Mouse (Mus musculus): ENCODE measurements around the gene Mboat1. TPM values are rescaled to one million over a fixed set of nuclear protein-coding genes. Genes with fewer than 3 reads are reported as not detected.

Mboat1 gene
- polyA plus RNA-seq, 1 experiment = 7.3 TPM

GRCm38 (mm10) chr13:30186456-30186855 is 50.2 kb downstream of the Mboat1 start:
- no peak for DNase-seq
- WGBS = 19% methylated on average over 8 of the region's 8 CpGs
- Histone ChIP-seq H3K4me1 (ENCODE audit: control insufficient read depth, insufficient read depth, low read length) (no peaks in the 10 kb centered on the region), H3K27ac (ENCODE audit: insufficient read depth, low read length) (no peak overlapping the region), H3K4me3 (replicated peaks; ENCODE audit: insufficient read depth, low read depth, low read length) (no peak overlapping the region), H3K27me3 (ENCODE audit: control insufficient read depth, insufficient read depth, low read length) (no peaks in the 10 kb centered on the region)
- TF ChIP-seq POLR2A (IDR thresholded peaks at IDR 0.05; ENCODE audit: borderline replicate concordance, insufficient read depth, low read length) (no peak), CTCF (IDR thresholded peaks at IDR 0.05; ENCODE audit: borderline replicate concordance, insufficient read depth, low read depth, low read length) (no peak)

GRCm38 (mm10) chr13:30192031-30192716 is 55.9 kb downstream of the Mboat1 start:
- Histone ChIP-seq H3K4me1 (ENCODE audit: control insufficient read depth, insufficient read depth, low read length) (no peaks in the 10 kb centered on the region), H3K27me3 (ENCODE audit: control insufficient read depth, insufficient read depth, low read length) (no peaks in the 10 kb centered on the region), H3K4me3 (replicated peaks; ENCODE audit: insufficient read depth, low read depth, low read length) (no peak overlapping the region), H3K27ac (ENCODE audit: insufficient read depth, low read length) (no peak overlapping the region)
- no peak for TF ChIP-seq POLR2A (IDR thresholded peaks at IDR 0.05; ENCODE audit: borderline replicate concordance, insufficient read depth, low read length)
- TF ChIP-seq CTCF (IDR thresholded peaks at IDR 0.05; ENCODE audit: borderline replicate concordance, insufficient read depth, low read depth, low read length) = no peak
- 67% methylated on average over 3 of the region's 3 CpGs for WGBS
- no peak for DNase-seq

GRCm38 (mm10) chr13:30193363-30193762 is 57.1 kb downstream of the Mboat1 start:
- Histone ChIP-seq H3K27me3 (ENCODE audit: control insufficient read depth, insufficient read depth, low read length) (no peaks in the 10 kb centered on the region), H3K4me1 (ENCODE audit: control insufficient read depth, insufficient read depth, low read length) (no peaks in the 10 kb centered on the region), H3K27ac (ENCODE audit: insufficient read depth, low read length) (no peak overlapping the region), H3K4me3 (replicated peaks; ENCODE audit: insufficient read depth, low read depth, low read length) (no peak overlapping the region)
- DNase-seq = no peak
- no peak for TF ChIP-seq POLR2A (IDR thresholded peaks at IDR 0.05; ENCODE audit: borderline replicate concordance, insufficient read depth, low read length)
- TF ChIP-seq CTCF (IDR thresholded peaks at IDR 0.05; ENCODE audit: borderline replicate concordance, insufficient read depth, low read depth, low read length) = no peak
- WGBS = 78% methylated on average over 4 of the region's 4 CpGs

GRCm38 (mm10) chr13:30194834-30195233 is 58.5 kb downstream of the Mboat1 start:
- no peak for TF ChIP-seq CTCF (IDR thresholded peaks at IDR 0.05; ENCODE audit: borderline replicate concordance, insufficient read depth, low read depth, low read length)
- no peak for TF ChIP-seq POLR2A (IDR thresholded peaks at IDR 0.05; ENCODE audit: borderline replicate concordance, insufficient read depth, low read length)
- H3K27me3 ChIP-seq (ENCODE audit: control insufficient read depth, insufficient read depth, low read length) = no peaks in the 10 kb centered on the region
- WGBS = 82% methylated on average over 3 of the region's 3 CpGs
- H3K27ac ChIP-seq (ENCODE audit: insufficient read depth, low read length) = no peak overlapping the region
- no peak overlapping the region for H3K4me3 ChIP-seq (replicated peaks; ENCODE audit: insufficient read depth, low read depth, low read length)
- no peaks in the 10 kb centered on the region for H3K4me1 ChIP-seq (ENCODE audit: control insufficient read depth, insufficient read depth, low read length)
- no peak for DNase-seq

GRCm38 (mm10) chr13:30196661-30197060 is 60.4 kb downstream of the Mboat1 start:
- TF ChIP-seq POLR2A (IDR thresholded peaks at IDR 0.05; ENCODE audit: borderline replicate concordance, insufficient read depth, low read length) (no peak), CTCF (IDR thresholded peaks at IDR 0.05; ENCODE audit: borderline replicate concordance, insufficient read depth, low read depth, low read length) (no peak)
- DNase-seq = no peak
- Histone ChIP-seq H3K27me3 (ENCODE audit: control insufficient read depth, insufficient read depth, low read length) (no peaks in the 10 kb centered on the region), H3K4me3 (replicated peaks; ENCODE audit: insufficient read depth, low read depth, low read length) (no peak overlapping the region), H3K4me1 (ENCODE audit: control insufficient read depth, insufficient read depth, low read length) (no peaks in the 10 kb centered on the region), H3K27ac (ENCODE audit: insufficient read depth, low read length) (no peak overlapping the region)
- WGBS = 87% methylated on average over 8 of the region's 8 CpGs

GRCm38 (mm10) chr13:30198101-30198570 is 61.8 kb downstream of the Mboat1 start:
- Histone ChIP-seq H3K4me1 (ENCODE audit: control insufficient read depth, insufficient read depth, low read length) (no peaks in the 10 kb centered on the region), H3K27ac (ENCODE audit: insufficient read depth, low read length) (no peak overlapping the region), H3K4me3 (replicated peaks; ENCODE audit: insufficient read depth, low read depth, low read length) (no peak overlapping the region), H3K27me3 (ENCODE audit: control insufficient read depth, insufficient read depth, low read length) (no peaks in the 10 kb centered on the region)
- TF ChIP-seq CTCF (IDR thresholded peaks at IDR 0.05; ENCODE audit: borderline replicate concordance, insufficient read depth, low read depth, low read length) = no peak
- no peak for TF ChIP-seq POLR2A (IDR thresholded peaks at IDR 0.05; ENCODE audit: borderline replicate concordance, insufficient read depth, low read length)
- no peak for DNase-seq
- 89% methylated on average over 9 of the region's 9 CpGs for WGBS

- no peak for TF ChIP-seq POLR2A (IDR thresholded peaks at IDR 0.05; ENCODE audit: borderline replicate concordance, insufficient read depth, low read length)
- no peak for TF ChIP-seq CTCF (IDR thresholded peaks at IDR 0.05; ENCODE audit: borderline replicate concordance, insufficient read depth, low read depth, low read length)
- no peak overlapping the region for H3K4me3 ChIP-seq (replicated peaks; ENCODE audit: insufficient read depth, low read depth, low read length)
- H3K27me3 ChIP-seq (ENCODE audit: control insufficient read depth, insufficient read depth, low read length) = no peaks in the 10 kb centered on the region
- no peak for DNase-seq
- H3K4me1 ChIP-seq (ENCODE audit: control insufficient read depth, insufficient read depth, low read length) = no peaks in the 10 kb centered on the region
- WGBS = 51% methylated on average over 4 of the region's 4 CpGs
- H3K27ac ChIP-seq (ENCODE audit: insufficient read depth, low read length) = no peak overlapping the region
Observed at GRCm38 (mm10) chr13:30199821-30200220, 63.5 kb downstream of the Mboat1 start.

GRCm38 (mm10) chr13:30200737-30201136 is 64.4 kb downstream of the Mboat1 start:
- DNase-seq = no peak
- no peaks in the 10 kb centered on the region for H3K4me1 ChIP-seq (ENCODE audit: control insufficient read depth, insufficient read depth, low read length)
- no peaks in the 10 kb centered on the region for H3K27me3 ChIP-seq (ENCODE audit: control insufficient read depth, insufficient read depth, low read length)
- TF ChIP-seq POLR2A (IDR thresholded peaks at IDR 0.05; ENCODE audit: borderline replicate concordance, insufficient read depth, low read length) (no peak), CTCF (IDR thresholded peaks at IDR 0.05; ENCODE audit: borderline replicate concordance, insufficient read depth, low read depth, low read length) (no peak)
- 96% methylated on average over 2 of the region's 2 CpGs for WGBS
- H3K27ac ChIP-seq (ENCODE audit: insufficient read depth, low read length) = no peak overlapping the region
- H3K4me3 ChIP-seq (replicated peaks; ENCODE audit: insufficient read depth, low read depth, low read length) = no peak overlapping the region

Data from cerebellum, adult 2 months (tissue).